Mouse (Mus musculus) G1E-ER4 (cell line): ENCODE measurements around the gene Abca4. TPM values are rescaled to one million over a fixed set of nuclear protein-coding genes. Genes with fewer than 3 reads are reported as not detected.

ENCODE experiments used
- GATA1 ChIP-seq: IDR thresholded peaks from one replicate; pipeline ENCODE4 v1.8.0; 2012; ENCODE audit warnings: low read length, inconsistent platforms
- polyA plus RNA-seq: library from polyadenylated mRNA; stranded (reverse); fragments of >175 nt; gene quantifications from 2 replicates; pipeline ENCODE4 v1.2.3, GENCODE M21; 2012

Abca4 gene
- polyA plus RNA-seq, 1 experiment = 0.01 TPM

GRCm38 (mm10) chr3:122170621-122171309, 126.5 kb downstream of the Abca4 start:
- no peak for TF ChIP-seq GATA1

- no peak for TF ChIP-seq GATA1
These were observed 129.4 kb downstream of the Abca4 start for GRCm38 (mm10) chr3:122173526-122174150.

GRCm38 (mm10) chr3:122176018-122176417, 131.8 kb downstream of the Abca4 start:
- TF ChIP-seq GATA1 = no peak

- no peak for TF ChIP-seq GATA1
These were observed 132.6 kb downstream of the Abca4 start for GRCm38 (mm10) chr3:122176706-122177390.

GRCm38 (mm10) chr3:122184109-122184508, 139.9 kb downstream of the Abca4 start:
- TF ChIP-seq GATA1 = no peak

- TF ChIP-seq GATA1 = no peak
These were observed 142.7 kb downstream of the Abca4 start for GRCm38 (mm10) chr3:122186975-122187374.

GRCm38 (mm10) chr3:122196621-122197298, 152.5 kb downstream of the Abca4 start:
- no peak for TF ChIP-seq GATA1

- TF ChIP-seq GATA1 = no peak
These were observed 154.3 kb downstream of the Abca4 start for GRCm38 (mm10) chr3:122198532-122198931.

- TF ChIP-seq GATA1 = no peak
These were observed 154.7 kb downstream of the Abca4 start for GRCm38 (mm10) chr3:122198966-122199381.

- TF ChIP-seq GATA1 = no peak
These were observed 155.4 kb downstream of the Abca4 start for GRCm38 (mm10) chr3:122199600-122199999.

- TF ChIP-seq GATA1 = no peak
These were observed 155.8 kb downstream of the Abca4 start for GRCm38 (mm10) chr3:122200017-122200416.

GRCm38 (mm10) chr3:122200447-122200846, 156.2 kb downstream of the Abca4 start:
- TF ChIP-seq GATA1 = no peak

- TF ChIP-seq GATA1 = no peak
These were observed 158.1 kb downstream of the Abca4 start for GRCm38 (mm10) chr3:122202307-122202732.

GRCm38 (mm10) chr3:122203675-122204329, 159.6 kb downstream of the Abca4 start:
- TF ChIP-seq GATA1 = no peak

GRCm38 (mm10) chr3:122205753-122206152, 161.5 kb downstream of the Abca4 start:
- TF ChIP-seq GATA1 = no peak
